Mouse (Mus musculus) cerebellum, adult 2 months (tissue): Measurements from ENCODE around the gene Tedc1. TPM values are rescaled to one million over a fixed set of nuclear protein-coding genes. Genes with fewer than 3 reads are reported as not detected.

ENCODE experiments used
- DNase-seq, 2 experiments: peaks; one replicate each; pipeline ENCODE4 v3.0.0; 2021
- H3K27ac ChIP-seq: fragments of 200-500 bp; 2 replicates; pipeline ENCODE4 v1.5.1; 2012; ENCODE audit warnings: low read length, control low read depth, inconsistent platforms; ENCODE audit not compliant: insufficient read depth
- H3K27me3 ChIP-seq: fragments of 200-500 bp; 2 replicates; pipeline ENCODE4 v1.6.1; 2012; ENCODE audit warnings: inconsistent platforms, mild to moderate bottlenecking, low read length, moderate library complexity; ENCODE audit not compliant: control insufficient read depth, insufficient read depth
- H3K4me1 ChIP-seq: fragments of 200-500 bp; 2 replicates; pipeline ENCODE4 v1.6.1; 2011; ENCODE audit warnings: low read length; ENCODE audit not compliant: control insufficient read depth, insufficient read depth
- H3K4me3 ChIP-seq: fragments of 200-500 bp; replicated peaks from 2 replicates; pipeline ENCODE3; 2011; ENCODE audit warnings: mild to moderate bottlenecking, low read depth, low read length, control low read depth; ENCODE audit not compliant: insufficient read depth
- CTCF ChIP-seq: fragments of 200-500 bp; IDR thresholded peaks from 2 replicates; pipeline ENCODE4 v1.5.1; 2011; ENCODE audit warnings: low read depth, mild to moderate bottlenecking, control low read depth, low read length, moderate library complexity, borderline replicate concordance; ENCODE audit not compliant: insufficient read depth
- POLR2A ChIP-seq: fragments of 200-500 bp; IDR thresholded peaks from 2 replicates; pipeline ENCODE4 v1.6.1; 2011; ENCODE audit warnings: low read length, control low read depth, borderline replicate concordance; ENCODE audit not compliant: insufficient read depth
- WGBS: fragments of 180-500 bp; shearing (Covaris S2); methylation state at CpG from one replicate; pipeline ENCODE4 v1.1.7; 2018; 5-methylcytosine and 5-hydroxymethylcytosine counted together
- polyA plus RNA-seq: library from polyadenylated mRNA; depleted of rRNA; stranded (reverse); fragments of >200 nt; gene quantifications from 2 replicates; pipeline ENCODE4 v1.2.3, GENCODE M21; 2012; rRNA removed

Gene Tedc1
- polyA plus RNA-seq, result 1.1 and 1.6 TPM in 2 replicates

DNA sequence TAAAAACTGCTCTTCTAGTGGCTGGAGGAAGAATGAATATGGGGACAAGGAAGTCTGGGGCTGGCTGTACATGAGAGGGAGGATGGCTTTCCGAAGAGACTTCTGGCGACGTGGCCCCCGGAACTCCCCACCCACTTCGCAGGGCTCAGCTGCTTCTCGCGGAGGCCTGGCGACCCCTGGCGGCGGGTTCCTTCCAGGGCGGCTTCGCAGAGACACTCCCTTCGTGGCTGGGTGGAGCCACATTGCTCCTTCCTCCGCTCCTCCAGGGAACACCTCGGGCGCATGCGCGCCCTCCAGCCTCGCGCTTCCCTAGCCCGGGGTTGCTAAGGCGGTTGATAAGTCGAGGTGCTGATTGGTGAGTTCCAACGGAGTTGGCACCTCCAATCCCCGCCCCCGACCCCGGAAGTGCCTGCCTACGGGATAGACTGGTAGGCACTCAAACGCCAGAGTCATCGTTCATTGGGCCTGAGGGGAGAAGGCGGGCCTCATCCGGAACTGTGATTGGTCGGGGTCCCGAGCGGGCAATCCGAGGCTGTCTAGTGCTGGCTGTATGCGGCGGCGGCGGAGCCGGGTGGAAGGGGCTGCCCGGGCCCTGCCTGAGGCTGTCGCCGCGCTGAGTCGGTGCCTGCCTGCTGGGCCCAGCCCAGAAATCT is at the start of gene Tedc1:
Gene Tedc1, plus strand, starts transcription at position 535 of the 653 bp plus-strand sequence.
- no peaks in the 10 kb centered on the region; the same call in 1 of the 2 replicates for H3K4me1 ChIP-seq
- H3K4me3 ChIP-seq, result peak within 1 kb of the TSS; percentile 60
- TF ChIP-seq CTCF (peak; percentile 88), POLR2A (peak; percentile 20; the same call in 1 of the 2 replicates)
- 0 out of 2 replicates have a peak, but pooled peaks cover 2% of the 10 kb centered on the region for H3K27me3 ChIP-seq
- under 1% methylated on average over 46 of the region's 46 CpGs for WGBS
- H3K27ac ChIP-seq, result peak within 1 kb of the TSS; percentile 21; the same call in 1 of the 2 replicates
- DNase-seq, result peak; percentile 99

DNA sequence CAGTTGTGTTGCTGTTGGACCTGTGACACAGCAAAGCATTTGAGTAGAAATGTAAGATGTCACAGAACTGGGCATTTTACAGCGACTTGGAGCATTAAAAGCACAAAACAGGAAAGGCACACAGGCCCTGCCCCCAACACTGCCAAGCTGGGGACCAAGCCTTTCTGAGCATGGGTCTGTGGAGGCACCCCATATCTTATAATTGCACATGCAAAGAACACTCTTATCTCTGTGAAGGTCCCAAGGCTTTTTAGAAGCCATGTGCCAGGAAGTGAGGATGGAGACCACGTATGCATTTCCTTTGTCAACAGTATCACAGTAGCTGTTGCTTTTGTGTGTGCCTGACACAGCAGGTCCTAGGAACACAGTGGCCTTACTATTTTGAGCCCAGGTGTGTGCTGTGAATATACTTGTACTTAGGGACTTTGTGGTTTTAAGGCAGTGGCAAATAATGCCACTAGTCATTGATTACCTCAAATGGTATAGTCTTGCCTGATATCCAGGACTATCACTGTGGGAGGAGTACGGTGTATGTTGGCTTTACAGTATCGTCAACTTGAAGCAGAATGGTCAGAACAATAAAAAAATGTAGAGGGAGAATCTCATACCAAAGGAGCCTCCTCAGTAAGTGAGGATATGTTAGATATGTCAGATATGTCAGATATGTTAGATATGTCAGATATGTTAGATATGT is 48.6 kb upstream of the Tedc1 start:
- 83% methylated on average over 4 of the region's 4 CpGs for WGBS
- Histone ChIP-seq H3K27ac (no peak overlapping the region), H3K27me3 (no peaks in the 10 kb centered on the region), H3K4me1 (peaks cover 35% of the 10 kb centered on the region), H3K4me3 (no peak overlapping the region)
- DNase-seq, result no peak
- TF ChIP-seq POLR2A (no peak), CTCF (no peak)

DNA sequence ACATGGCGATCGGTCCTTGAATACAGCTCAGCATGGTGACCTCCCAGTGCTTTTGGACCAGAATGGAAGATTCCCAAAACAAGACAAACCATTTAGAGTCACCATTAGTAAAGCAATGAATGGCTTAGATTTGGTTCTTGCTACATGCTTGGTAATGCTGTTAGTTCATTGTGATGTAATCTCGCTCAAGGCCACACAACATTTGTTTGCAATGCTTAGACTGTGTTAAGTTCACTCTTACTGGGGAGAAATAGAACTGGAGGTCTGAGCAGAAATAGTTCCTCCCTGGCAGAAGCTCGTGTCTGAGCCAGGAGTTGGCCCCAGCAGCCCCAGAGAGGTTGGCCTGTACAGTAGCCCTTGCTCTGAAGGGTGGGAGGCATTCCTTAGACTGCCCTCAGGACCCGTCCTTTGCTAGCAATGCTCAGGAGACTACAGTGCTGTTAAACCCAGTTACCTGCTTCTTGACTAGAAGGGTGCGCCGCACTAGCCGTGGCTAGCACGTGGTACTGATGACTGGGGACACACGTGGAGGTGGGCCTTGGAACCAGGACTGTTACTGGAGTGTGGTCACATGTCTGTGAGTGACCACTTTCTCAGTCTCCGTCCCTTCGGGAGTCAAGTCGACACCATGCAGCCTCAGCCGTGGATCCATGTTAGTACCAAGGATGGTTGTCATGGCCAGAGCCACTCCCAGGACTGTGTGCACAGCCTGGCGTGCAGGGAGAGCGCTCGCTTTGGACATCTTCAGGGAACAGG is 47.5 kb upstream of the Tedc1 start:
- no peak overlapping the region for H3K27ac ChIP-seq
- no peak overlapping the region for H3K4me3 ChIP-seq
- 61% methylated on average over 17 of the region's 17 CpGs for WGBS
- TF ChIP-seq POLR2A (no peak), CTCF (no peak)
- H3K27me3 ChIP-seq, result no peaks in the 10 kb centered on the region
- DNase-seq, result no peak
- peaks cover 30% of the 10 kb centered on the region for H3K4me1 ChIP-seq

DNA sequence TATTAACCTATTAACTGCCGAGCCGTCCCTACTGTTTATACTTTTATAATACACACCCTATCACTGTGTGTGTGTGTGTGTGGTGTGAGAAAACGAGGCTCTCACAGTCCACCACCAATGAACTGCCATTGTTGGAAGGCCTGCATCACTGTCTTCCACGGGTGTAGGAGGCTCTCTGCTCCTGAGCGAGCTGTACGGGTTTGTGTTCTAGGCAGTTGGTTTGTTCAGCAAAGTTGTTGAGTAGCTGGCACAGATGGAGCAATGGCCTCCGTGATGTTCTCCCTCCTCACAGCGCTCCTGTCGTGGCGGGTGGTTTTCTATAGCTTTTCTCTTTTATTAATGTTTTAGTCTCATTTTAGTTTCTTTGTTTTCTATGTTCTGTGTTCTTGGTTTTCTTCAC is 46.4 kb upstream of the Tedc1 start:
- no peak overlapping the region for H3K27ac ChIP-seq
- H3K4me1 ChIP-seq, result peaks cover 30% of the 10 kb centered on the region
- WGBS, result 78% methylated on average over 10 of the region's 10 CpGs
- no peak overlapping the region for H3K4me3 ChIP-seq
- H3K27me3 ChIP-seq, result no peaks in the 10 kb centered on the region
- TF ChIP-seq CTCF, result no peak
- TF ChIP-seq POLR2A, result no peak
- DNase-seq, result no peak

DNA sequence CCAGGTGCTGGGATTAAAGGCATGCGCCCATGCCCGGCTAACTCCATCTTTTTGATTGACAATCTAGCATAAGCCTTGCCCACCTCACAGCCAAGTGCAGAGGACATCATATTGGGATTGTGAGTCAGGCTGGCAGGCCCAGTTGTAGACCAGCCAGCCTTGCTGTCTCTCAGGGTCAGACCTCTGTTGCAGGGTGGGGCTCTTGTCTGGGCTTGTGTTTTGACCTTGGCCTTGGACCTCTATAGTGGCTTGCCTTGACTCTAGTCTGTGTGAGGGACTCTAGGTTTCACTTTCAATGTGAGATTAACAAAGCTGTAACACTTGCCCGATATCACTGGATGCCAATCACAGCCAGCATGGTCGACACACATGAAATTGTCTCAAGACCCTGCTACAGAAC is 42.1 kb upstream of the Tedc1 start:
- TF ChIP-seq CTCF, result no peak
- no peak for TF ChIP-seq POLR2A
- DNase-seq, result no peak
- Histone ChIP-seq H3K27me3 (no peaks in the 10 kb centered on the region), H3K4me1 (peaks cover 12% of the 10 kb centered on the region), H3K27ac (no peak overlapping the region), H3K4me3 (no peak overlapping the region)
- WGBS, result 89% methylated on average over 4 of the region's 4 CpGs

DNA sequence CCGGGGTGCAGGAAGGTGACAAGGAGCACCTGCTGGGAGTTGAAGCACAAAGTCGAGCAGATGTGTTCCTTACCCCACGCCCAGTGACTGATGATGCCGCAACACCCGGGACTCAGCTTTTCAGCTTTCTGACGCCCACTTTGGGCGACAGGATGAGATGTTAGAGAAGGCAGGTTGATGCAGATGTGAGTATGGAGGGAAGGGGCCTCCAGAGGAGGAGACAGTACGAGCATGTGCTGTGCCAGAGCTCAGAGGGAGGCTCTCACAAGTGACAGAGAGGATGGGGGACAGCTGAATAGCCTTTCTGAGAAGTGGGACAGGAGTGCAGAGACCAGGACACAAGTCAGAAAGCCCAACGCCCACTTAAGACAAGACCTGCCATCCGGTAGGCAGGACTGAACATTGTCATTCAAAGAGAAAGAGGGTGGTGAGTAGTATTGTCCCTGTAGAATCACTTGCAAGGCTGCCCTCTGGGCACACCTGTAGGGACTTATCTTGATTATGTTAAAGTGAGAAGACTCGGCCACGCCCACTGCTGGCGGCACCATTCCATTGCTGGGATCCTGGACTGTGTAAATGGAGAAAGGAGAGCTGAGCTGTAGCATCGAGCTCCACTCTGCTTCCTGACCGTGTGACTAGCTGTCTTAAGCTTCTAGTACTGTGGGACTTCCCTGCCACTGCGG is 41.2 kb upstream of the Tedc1 start:
- 80% methylated on average over 16 of the region's 16 CpGs for WGBS
- TF ChIP-seq POLR2A, result no peak
- TF ChIP-seq CTCF, result 0 out of 2 replicates have a peak, but pooled peaks have one; percentile 8

More for the DNA sequence above, 41.2 kb upstream of the Tedc1 start:
- no peak for DNase-seq
- no peak overlapping the region for H3K4me3 ChIP-seq
- H3K27me3 ChIP-seq, result no peaks in the 10 kb centered on the region
- peaks cover 11% of the 10 kb centered on the region for H3K4me1 ChIP-seq
- no peak overlapping the region for H3K27ac ChIP-seq
